Mouse (Mus musculus) lung, postnatal 0 days (tissue): ENCODE data around the gene Foxd3.

Source experiments
- CTCF ChIP-seq: IDR thresholded peaks from 2 replicates; pipeline ENCODE4 v1.5.1; 2016; ENCODE audit warnings: antibody characterized with exemption, mild to moderate bottlenecking
- EP300 ChIP-seq: IDR thresholded peaks from 2 replicates; pipeline ENCODE4 v1.6.1; 2016; ENCODE audit warnings: antibody characterized with exemption, mild to moderate bottlenecking, control low read depth

GRCm38 (mm10) chr4:99652576-99653210, 3.4 kb upstream of the Foxd3 start:
- no peak for TF ChIP-seq CTCF
- no peak for TF ChIP-seq EP300
